Mouse (Mus musculus) forebrain, postnatal 0 days (tissue): ENCODE measurements around the gene Selenom. TPM values are rescaled to one million over a fixed set of nuclear protein-coding genes. Genes with fewer than 3 reads are reported as not detected.

Experiments used
- ATAC-seq: fragments of 200-750 bp; cut with Nextera tagmentation; 2 replicates; pipeline ENCODE4 v1.8.0; 2017; ENCODE audit warnings: mild to moderate bottlenecking, moderate library complexity
- DNase-seq: peaks from one replicate; pipeline ENCODE4 v3.0.0-alpha.2; 2015
- H3K27ac ChIP-seq: fragments of 300-500 bp; sonication (generic); 2 replicates; pipeline ENCODE4 v1.5.1; 2014; ENCODE audit warnings: low read depth, mild to moderate bottlenecking, antibody characterized with exemption, low read length, moderate library complexity, mixed read lengths
- H3K27me3 ChIP-seq: fragments of 300-500 bp; sonication (generic); 2 replicates; pipeline ENCODE4 v1.6.1; 2014; ENCODE audit warnings: mild to moderate bottlenecking, low read length, mixed read lengths; ENCODE audit not compliant: insufficient read depth
- H3K36me3 ChIP-seq: fragments of 300-500 bp; sonication (generic); 2 replicates; pipeline ENCODE4 v1.6.1; 2014; ENCODE audit warnings: mild to moderate bottlenecking, moderate library complexity; ENCODE audit not compliant: insufficient read depth
- H3K4me1 ChIP-seq: fragments of 300-500 bp; sonication (generic); 2 replicates; pipeline ENCODE4 v1.6.1; 2014; ENCODE audit warnings: antibody characterized with exemption; ENCODE audit not compliant: insufficient read depth
- H3K4me2 ChIP-seq: fragments of 300-500 bp; sonication (generic); 2 replicates; pipeline ENCODE4 v1.6.1; 2014; ENCODE audit warnings: low read depth, mild to moderate bottlenecking, moderate library complexity
- H3K4me3 ChIP-seq: fragments of 300-500 bp; sonication (generic); 2 replicates; pipeline ENCODE4 v1.5.1; 2014; ENCODE audit warnings: low read depth, low read length, mixed read lengths
- H3K9ac ChIP-seq: fragments of 300-500 bp; sonication (generic); 2 replicates; pipeline ENCODE4 v1.6.1; 2014; ENCODE audit warnings: mild to moderate bottlenecking
- H3K9me3 ChIP-seq: fragments of 300-500 bp; sonication (generic); 2 replicates; pipeline ENCODE4 v1.6.1; 2016; ENCODE audit warnings: low read length
- CTCF ChIP-seq: sonication (generic); IDR thresholded peaks from 2 replicates; pipeline ENCODE4 v1.5.1; 2016; ENCODE audit warnings: antibody characterized with exemption, control low read depth, low read depth
- WGBS: fragments of 180-500 bp; shearing (Covaris S2); extraction: QIAGEN DNeasy Blood & Tissue Kit; methylation state at CpG from one replicate; pipeline ENCODE4 v1.1.7; 2014; 5-methylcytosine and 5-hydroxymethylcytosine counted together
- polyA plus RNA-seq: library from polyadenylated mRNA; unstranded; fragments of >200 nt; fragmentation: Nextera tagmentation; extraction: Ambion mirVana; gene quantifications from 2 replicates; pipeline ENCODE4 v1.2.1, GENCODE M21; 2015
- total RNA-seq: library from RNA; depleted of rRNA; stranded (reverse); fragments of >200 nt; gene quantifications from 2 replicates; pipeline ENCODE4 v1.2.3, GENCODE M21; 2014

Gene Selenom
- total and polyA plus RNA-seq, 2 experiments from 2014 or later: 119 to 227 TPM

- no peaks in the 10 kb centered on the region for H3K36me3 ChIP-seq
- ATAC-seq: no peak
These were observed 17.8 kb downstream of the Selenom start for GRCm38 (mm10) chr11:3532101-3532931.

GRCm38 (mm10) chr11:3533406-3533932, 19.0 kb downstream of the Selenom start:
- TF ChIP-seq CTCF: no peak
- H3K9ac ChIP-seq: no peak overlapping the region
- WGBS: 83% methylated on average over 17 of the region's 17 CpGs

More at GRCm38 (mm10) chr11:3532101-3532931, 17.8 kb downstream of the Selenom start:
- Histone ChIP-seq H3K9me3 (no peaks in the 10 kb centered on the region), H3K4me1 (no peaks in the 10 kb centered on the region), H3K4me3 (no peak overlapping the region), H3K9ac (no peak overlapping the region), H3K27ac (no peak overlapping the region), H3K27me3 (no peaks in the 10 kb centered on the region), H3K4me2 (no peak overlapping the region)
- DNase-seq: no peak
- WGBS: 89% methylated on average over 16 of the region's 16 CpGs
- TF ChIP-seq CTCF: no peak

GRCm38 (mm10) chr11:3534956-3535355, 20.5 kb downstream of the Selenom start:
- Histone ChIP-seq H3K36me3 (no peaks in the 10 kb centered on the region), H3K9ac (peak overlapping the region; percentile 60), H3K4me1 (peaks cover 4% of the 10 kb centered on the region; the same call in 1 of the 2 replicates), H3K27me3 (no peaks in the 10 kb centered on the region), H3K9me3 (no peaks in the 10 kb centered on the region), H3K27ac (no peak overlapping the region), H3K4me3 (peak overlapping the region; percentile 47), H3K4me2 (peak overlapping the region; percentile 67)
- ATAC-seq: no peak
- TF ChIP-seq CTCF: no peak
- no peak for DNase-seq
- WGBS: 9% methylated on average over 8 of the region's 8 CpGs

More at GRCm38 (mm10) chr11:3533406-3533932, 19.0 kb downstream of the Selenom start:
- peaks cover 2% of the 10 kb centered on the region; the same call in 1 of the 2 replicates for H3K4me1 ChIP-seq
- H3K4me3 ChIP-seq: no peak overlapping the region
- no peaks in the 10 kb centered on the region for H3K36me3 ChIP-seq
- no peaks in the 10 kb centered on the region for H3K9me3 ChIP-seq
- H3K27me3 ChIP-seq: no peaks in the 10 kb centered on the region
- no peak overlapping the region for H3K4me2 ChIP-seq
- ATAC-seq: no peak
- H3K27ac ChIP-seq: no peak overlapping the region
- no peak for DNase-seq

GRCm38 (mm10) chr11:3535406-3535986, 21.0 kb downstream of the Selenom start:
- TF ChIP-seq CTCF: peak; percentile 94
- Histone ChIP-seq H3K27me3 (no peaks in the 10 kb centered on the region), H3K4me2 (peak overlapping the region; percentile 67), H3K27ac (peak overlapping the region; percentile 54), H3K9me3 (no peaks in the 10 kb centered on the region), H3K4me1 (peaks cover 4% of the 10 kb centered on the region; the same call in 1 of the 2 replicates), H3K9ac (peak overlapping the region; percentile 60), H3K4me3 (peak overlapping the region; percentile 47), H3K36me3 (no peaks in the 10 kb centered on the region)
- 1% methylated on average over 36 of the region's 36 CpGs for WGBS
- ATAC-seq (peak; percentile 88), DNase-seq (peak; percentile 94)

- no peak for TF ChIP-seq CTCF
These were observed 21.6 kb downstream of the Selenom start for GRCm38 (mm10) chr11:3536082-3536481.

GRCm38 (mm10) chr11:3536745-3537333, 22.4 kb downstream of the Selenom start:
- no peak overlapping the region for H3K4me3 ChIP-seq
- no peaks in the 10 kb centered on the region for H3K9me3 ChIP-seq
- ATAC-seq (no peak), DNase-seq (no peak)
- peaks cover 4% of the 10 kb centered on the region; the same call in 1 of the 2 replicates for H3K4me1 ChIP-seq
- H3K27me3 ChIP-seq: no peaks in the 10 kb centered on the region
- no peak for TF ChIP-seq CTCF
- no peak overlapping the region for H3K27ac ChIP-seq
- 96% methylated on average over 5 of the region's 5 CpGs for WGBS
- no peak overlapping the region for H3K4me2 ChIP-seq
- no peak overlapping the region for H3K9ac ChIP-seq
- H3K36me3 ChIP-seq: no peaks in the 10 kb centered on the region

More at GRCm38 (mm10) chr11:3536082-3536481, 21.6 kb downstream of the Selenom start:
- Histone ChIP-seq H3K9me3 (no peaks in the 10 kb centered on the region), H3K36me3 (no peaks in the 10 kb centered on the region), H3K4me2 (peak overlapping the region; percentile 67), H3K9ac (peak overlapping the region; percentile 60), H3K27ac (peak overlapping the region; percentile 54; the same call in 1 of the 2 replicates), H3K4me3 (peak overlapping the region; percentile 47), H3K27me3 (no peaks in the 10 kb centered on the region), H3K4me1 (peaks cover 4% of the 10 kb centered on the region; the same call in 1 of the 2 replicates)
- ATAC-seq: no peak
- 46% methylated on average over 5 of the region's 5 CpGs for WGBS
- DNase-seq: no peak
